Mouse (Mus musculus) kidney, adult 11 months (tissue): ENCODE measurements around the gene Tgfb1i1.

Experiments
- DNase-seq: peaks from one replicate; pipeline ENCODE4 v3.0.0; 2022

Gene Tgfb1i1

DNA sequence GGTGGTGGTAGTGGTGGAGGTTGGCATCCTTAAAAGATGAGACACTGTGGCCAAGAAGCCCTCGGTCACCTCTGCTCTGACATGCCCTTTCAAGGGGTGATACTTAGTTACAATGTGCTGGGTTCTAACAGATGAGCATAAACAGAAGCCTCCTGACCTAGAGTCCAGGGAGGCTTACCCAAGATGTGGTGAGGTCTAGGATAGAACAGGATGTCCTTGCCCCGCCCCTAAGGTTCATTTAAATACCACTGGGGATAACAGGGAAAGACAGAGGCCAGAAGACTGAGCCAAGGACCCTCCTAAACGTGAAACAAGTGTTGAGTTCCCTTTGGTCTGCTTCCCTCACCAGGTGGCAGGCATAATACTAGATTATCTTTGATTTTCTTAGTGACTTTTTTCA is 49.9 kb downstream of the Tgfb1i1 start:
- no peak for DNase-seq

DNA sequence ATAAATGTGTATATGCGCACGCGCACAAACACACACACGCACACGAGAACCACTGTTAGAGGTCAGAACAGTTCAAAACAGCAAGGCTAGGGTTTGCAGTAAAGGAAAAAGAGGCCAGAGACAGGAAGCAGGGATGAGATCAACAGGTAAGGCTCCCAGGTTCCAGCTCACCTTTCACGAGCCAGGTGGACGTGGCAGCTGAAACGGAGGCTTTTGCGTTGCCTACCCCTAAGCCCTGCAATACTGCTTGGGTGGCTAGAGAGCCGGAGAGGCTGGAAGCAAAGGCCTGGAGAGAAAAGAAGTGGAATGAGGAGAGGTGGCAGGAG is 50.6 kb downstream of the Tgfb1i1 start:
- no peak for DNase-seq

DNA sequence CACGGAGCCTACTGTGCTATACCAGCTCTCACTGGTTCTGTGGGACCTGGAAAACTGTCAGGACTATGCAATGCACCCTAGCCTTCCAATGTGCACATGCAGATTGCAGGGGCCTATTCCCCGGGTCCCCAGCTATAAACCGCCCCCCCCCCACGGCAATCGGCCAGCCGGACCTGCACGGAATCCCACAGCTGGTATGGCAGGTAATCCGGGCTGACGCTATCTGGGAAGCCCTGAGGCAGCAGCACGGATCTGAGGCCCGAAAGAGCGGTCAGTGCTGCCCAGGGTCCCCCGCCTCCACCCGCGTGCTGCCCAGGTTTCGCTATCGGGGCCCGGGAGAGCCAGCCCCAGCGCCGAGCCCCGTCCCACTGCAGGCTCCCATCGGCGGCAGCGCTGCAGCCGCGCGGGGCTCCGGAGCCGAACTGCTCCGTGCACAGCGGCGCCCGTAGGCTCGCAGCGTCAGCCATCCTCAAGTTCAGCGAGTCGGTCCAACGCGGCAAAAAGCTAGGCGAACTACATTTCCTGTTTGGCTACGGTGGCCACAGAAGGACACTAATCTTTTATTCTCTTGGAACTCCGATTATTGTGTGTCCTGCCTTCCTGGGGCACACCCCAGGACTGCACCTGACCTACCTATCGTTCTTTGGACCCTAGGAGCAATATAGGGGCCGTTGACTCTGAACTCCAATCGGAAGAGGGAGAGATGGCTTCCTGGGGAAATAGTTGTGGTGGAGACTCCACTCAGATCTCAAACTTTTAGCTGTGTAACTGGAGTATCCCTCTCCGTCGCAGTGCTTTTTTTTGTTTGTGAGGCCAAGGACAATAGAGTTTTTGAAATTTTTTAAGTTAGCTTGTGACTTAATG is 51.2 kb downstream of the Tgfb1i1 start, which contains the start of gene BC017158:
Gene BC017158 (minus strand): TSS at position 554 of the 864 bp plus-strand sequence.
- DNase-seq = peak; percentile 74

DNA sequence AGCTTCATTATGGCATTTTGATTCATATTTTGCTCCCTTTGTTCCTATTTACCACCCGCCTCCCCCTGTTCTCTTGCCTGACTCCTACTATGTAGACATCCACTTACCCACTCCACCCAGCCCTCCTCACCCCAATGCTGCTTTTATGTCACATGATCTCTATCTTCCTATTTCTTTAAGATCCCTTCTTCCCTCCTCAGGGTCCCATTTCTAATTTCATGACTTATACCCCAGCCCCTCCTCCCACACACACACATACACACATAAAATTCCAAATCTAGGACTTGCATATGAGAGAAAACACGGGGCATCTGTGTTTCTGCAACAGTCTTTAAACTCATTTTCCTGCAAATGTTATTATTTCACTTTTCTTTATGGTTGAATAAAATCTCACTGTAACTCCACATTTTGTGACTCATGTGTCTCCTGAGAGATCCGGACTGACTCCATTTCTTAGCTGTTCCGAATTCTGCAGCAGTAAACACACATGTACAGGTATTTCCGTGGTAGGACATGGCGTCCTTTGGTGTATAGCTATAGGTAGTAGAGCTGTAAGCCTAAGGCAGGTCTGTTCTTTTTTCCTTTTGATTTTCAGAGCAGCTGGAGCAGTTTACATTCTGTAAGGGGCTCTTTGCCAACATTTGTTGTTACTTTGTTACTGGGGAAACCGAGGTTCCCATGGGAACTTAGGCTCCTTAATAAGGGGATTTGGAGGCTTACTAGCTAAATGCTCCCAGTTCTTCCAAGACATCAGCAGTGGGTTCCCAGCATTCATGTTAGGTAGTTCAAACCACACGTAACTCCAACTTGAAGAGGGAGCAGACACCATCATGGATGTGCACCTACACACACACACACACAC is 52.1 kb downstream of the Tgfb1i1 start:
- no peak for DNase-seq

DNA sequence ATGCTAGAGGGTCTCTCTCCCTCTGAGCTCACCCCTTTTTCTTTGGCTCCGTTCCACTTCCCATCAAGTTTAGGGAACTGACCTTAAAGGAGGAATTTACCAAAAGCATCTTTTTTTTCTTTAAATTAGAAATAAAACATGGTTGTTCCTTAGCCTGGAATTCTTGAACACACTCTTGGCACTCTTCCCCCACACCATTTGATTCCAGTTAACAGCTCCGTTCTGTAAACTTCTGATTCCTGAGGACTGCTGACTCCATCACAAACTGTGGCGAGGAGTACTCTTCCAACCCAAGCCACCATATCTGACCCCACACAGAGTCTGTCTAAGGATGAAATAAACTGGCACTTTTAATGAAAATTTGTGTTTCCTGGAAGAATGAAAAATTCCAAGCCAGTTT is 54.3 kb downstream of the Tgfb1i1 start:
- no peak for DNase-seq

DNA sequence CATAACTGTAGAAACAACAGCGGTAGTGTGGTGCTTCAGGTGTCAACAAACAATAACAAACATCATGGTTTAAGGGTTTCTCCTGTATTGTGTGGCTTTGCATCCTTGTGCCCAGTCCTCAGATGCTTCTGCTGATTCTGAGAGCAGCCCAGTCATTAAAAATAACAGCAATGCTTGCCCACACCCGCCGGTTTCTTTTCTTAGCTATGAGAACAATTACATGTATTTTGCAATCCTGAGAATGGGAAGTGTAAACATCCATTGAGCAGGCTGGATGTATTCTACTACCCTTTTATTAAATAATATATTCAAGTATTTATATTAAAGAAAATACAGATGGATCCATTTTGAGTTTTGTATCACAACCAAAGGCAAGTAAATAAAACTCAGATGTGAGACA is 55.5 kb downstream of the Tgfb1i1 start:
- no peak for DNase-seq

DNA sequence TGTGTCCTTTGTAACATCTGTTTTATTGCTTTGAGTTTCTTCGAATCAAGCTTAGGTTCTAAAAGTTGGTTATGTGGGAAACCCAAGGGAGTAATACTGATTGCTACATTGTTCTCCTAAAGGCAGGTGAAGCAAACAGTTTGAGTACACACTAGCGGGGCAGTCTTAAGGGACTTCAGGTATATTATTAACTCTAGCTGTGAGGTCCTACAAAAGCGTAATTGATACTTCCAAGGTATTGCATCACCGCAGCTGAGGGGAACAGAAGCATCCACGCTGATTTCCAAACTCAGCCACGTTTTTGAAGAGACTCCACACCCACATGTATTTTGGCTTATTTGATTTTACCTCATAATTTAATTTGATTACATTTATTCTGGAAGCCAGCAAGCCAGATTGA is 57.6 kb downstream of the Tgfb1i1 start:
- DNase-seq = no peak

DNA sequence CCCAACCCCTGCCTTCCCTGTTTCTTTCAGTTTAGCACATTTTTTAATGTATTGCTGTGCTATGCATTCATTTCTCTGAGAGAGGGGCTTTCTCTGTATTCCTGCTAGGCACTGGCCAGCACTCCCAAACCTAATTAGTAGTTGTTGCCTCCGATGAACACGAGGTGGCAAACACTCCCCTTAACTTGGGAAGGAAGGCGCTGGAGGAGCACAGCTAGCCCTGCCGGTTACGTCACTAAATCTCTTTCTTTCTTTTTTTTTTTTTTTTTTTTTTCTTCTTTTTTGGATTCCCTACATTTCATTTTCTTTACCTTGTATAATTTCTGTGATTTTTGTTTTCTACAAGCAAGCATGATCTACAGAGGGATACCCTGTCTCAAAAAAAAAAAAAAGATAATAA is 58.3 kb downstream of the Tgfb1i1 start:
- no peak for DNase-seq
